Mouse (Mus musculus) stomach, postnatal 0 days (tissue): ENCODE measurements around the gene Tagln2. TPM values are rescaled to one million over a fixed set of nuclear protein-coding genes. Genes with fewer than 3 reads are reported as not detected.
A peak's percentile ranks its signal among the peaks of the same experiment; 100 is the strongest.

ENCODE experiments used
- ATAC-seq: fragments of 200-750 bp; cut with Nextera tagmentation; 2 replicates; pipeline ENCODE4 v1.8.0; 2017; ENCODE audit not compliant: low FRiP score, low TSS enrichment
- DNase-seq: peaks from one replicate; pipeline ENCODE4 v3.0.0-alpha.2; 2016; ENCODE audit warnings: low spot score
- H3K27ac ChIP-seq: fragments of 300-500 bp; sonication (generic); replicated peaks from 2 replicates; pipeline ENCODE4 v1.5.1; 2014; ENCODE audit warnings: mild to moderate bottlenecking, control low read depth
- H3K27me3 ChIP-seq: fragments of 300-500 bp; sonication (generic); 2 replicates; pipeline ENCODE4 v1.6.1; 2014; ENCODE audit warnings: low read length; ENCODE audit not compliant: control insufficient read depth, insufficient read depth
- H3K36me3 ChIP-seq: fragments of 300-500 bp; sonication (generic); 2 replicates; pipeline ENCODE4 v1.6.1; 2014; ENCODE audit warnings: low read length, mixed read lengths; ENCODE audit not compliant: control insufficient read depth, insufficient read depth
- H3K4me1 ChIP-seq: fragments of 300-500 bp; sonication (generic); replicated peaks from 2 replicates; pipeline ENCODE4 v1.6.1; 2014; ENCODE audit warnings: antibody characterized with exemption; ENCODE audit not compliant: control insufficient read depth, insufficient read depth
- H3K4me2 ChIP-seq: fragments of 300-500 bp; sonication (generic); replicated peaks from 2 replicates; pipeline ENCODE4 v1.6.1; 2014; ENCODE audit warnings: low read depth, mild to moderate bottlenecking, control low read depth, moderate library complexity
- H3K4me3 ChIP-seq: fragments of 300-500 bp; sonication (generic); 2 replicates; pipeline ENCODE4 v1.5.1; 2014; ENCODE audit warnings: low read depth, low read length, control low read depth
- H3K9ac ChIP-seq: fragments of 300-500 bp; sonication (generic); 2 replicates; pipeline ENCODE4 v1.6.1; 2014; ENCODE audit warnings: mild to moderate bottlenecking, low read length, control low read depth, mixed read lengths
- H3K9me3 ChIP-seq: fragments of 300-500 bp; sonication (generic); 2 replicates; pipeline ENCODE4 v1.6.1; 2016; ENCODE audit warnings: low read length; ENCODE audit not compliant: control insufficient read depth
- CTCF ChIP-seq: IDR thresholded peaks from 2 replicates; pipeline ENCODE4 v1.5.1; 2016; ENCODE audit warnings: antibody characterized with exemption, low read depth, mild to moderate bottlenecking, moderate library complexity
- EP300 ChIP-seq: optimal IDR thresholded peaks from 2 replicates; pipeline ENCODE3; 2016; ENCODE audit warnings: antibody characterized with exemption
- whole genome bisulfite sequencing: fragments of 180-500 bp; shearing (Covaris S2); extraction: QIAGEN DNeasy Blood & Tissue Kit; methylation state at CpG from one replicate; pipeline ENCODE4 v1.1.7; 2014; 5-methylcytosine and 5-hydroxymethylcytosine counted together
- polyA plus RNA-seq: library from polyadenylated mRNA; unstranded; fragments of >200 nt; fragmentation: Nextera tagmentation; extraction: Ambion mirVana; gene quantifications from 2 replicates; pipeline ENCODE4 v1.2.1, GENCODE M21; 2015

Gene Tagln2
- polyA plus RNA-seq, 1 experiment from 2014 or later, result 564 TPM

GRCm38 (mm10) chr1:172520576-172521440 lies 21.0 kb downstream of the Tagln2 start, which contains the start of gene Cfap45:
Gene Cfap45, plus strand, starts transcription at chr1:172520801.
- Histone ChIP-seq H3K4me3 (peak within 1 kb of the TSS; percentile 32), H3K9ac (0 out of 2 replicates have a peak within 1 kb of the TSS, but pooled peaks have one; percentile 9), H3K27me3 (no peaks in the 10 kb centered on the region), H3K4me1 (no peaks in the 10 kb centered on the region), H3K27ac (peak within 1 kb of the TSS; percentile 20; the same call in 1 of the 2 replicates), H3K36me3 (no peaks in the 10 kb centered on the region), H3K4me2 (peak within 1 kb of the TSS; percentile 52), H3K9me3 (no peaks in the 10 kb centered on the region)
- ATAC-seq (peak; percentile 84), DNase-seq (peak; percentile 94)
- 5% methylated on average over 28 of the region's 28 CpGs for WGBS
- TF ChIP-seq EP300 (no peak), CTCF (no peak)

- Histone ChIP-seq H3K36me3 (no peaks in the 10 kb centered on the region), H3K27me3 (no peaks in the 10 kb centered on the region), H3K4me2 (no peak overlapping the region), H3K9ac (no peak overlapping the region), H3K9me3 (no peaks in the 10 kb centered on the region), H3K4me1 (no peaks in the 10 kb centered on the region), H3K4me3 (no peak overlapping the region), H3K27ac (peak overlapping the region; percentile 31)
- TF ChIP-seq CTCF (no peak), EP300 (no peak)
- DNase-seq (peak; percentile 46), ATAC-seq (peak; percentile 61)
- WGBS, result 45% methylated on average over 7 of the region's 7 CpGs
Observed at GRCm38 (mm10) chr1:172522524-172522923, 22.7 kb downstream of the Tagln2 start.

DNA sequence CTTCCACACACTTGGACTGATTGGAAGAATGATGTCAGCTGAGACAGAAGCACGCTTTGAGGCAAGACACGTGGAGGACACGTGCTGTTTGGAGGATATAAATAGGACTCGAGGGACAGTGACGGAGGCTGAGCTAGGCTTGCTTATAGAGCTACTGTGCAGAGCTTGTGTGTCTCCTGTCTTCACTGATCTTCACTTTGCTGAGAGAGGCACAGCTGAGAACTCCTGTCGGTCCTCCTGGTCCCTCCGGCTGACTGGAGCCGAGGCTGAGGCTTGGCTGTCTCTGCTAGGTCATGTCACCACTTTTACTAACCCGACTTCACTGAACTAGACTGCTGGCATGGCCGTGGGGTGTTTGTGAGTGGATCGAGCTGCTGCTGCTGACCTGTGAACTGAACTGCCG lies 23.9 kb downstream of the Tagln2 start:
- no peak overlapping the region for H3K9ac ChIP-seq
- 38% methylated on average over 12 of the region's 12 CpGs for whole genome bisulfite sequencing
- H3K27me3 ChIP-seq, result no peaks in the 10 kb centered on the region
- no peak overlapping the region; the same call in 1 of the 2 replicates for H3K27ac ChIP-seq
- H3K4me1 ChIP-seq, result no peaks in the 10 kb centered on the region
- DNase-seq (no peak), ATAC-seq (no peak)
- TF ChIP-seq EP300, result no peak
- no peak for TF ChIP-seq CTCF
- no peak overlapping the region for H3K4me3 ChIP-seq
- no peaks in the 10 kb centered on the region for H3K36me3 ChIP-seq
- no peaks in the 10 kb centered on the region for H3K9me3 ChIP-seq
- no peak overlapping the region for H3K4me2 ChIP-seq

DNA sequence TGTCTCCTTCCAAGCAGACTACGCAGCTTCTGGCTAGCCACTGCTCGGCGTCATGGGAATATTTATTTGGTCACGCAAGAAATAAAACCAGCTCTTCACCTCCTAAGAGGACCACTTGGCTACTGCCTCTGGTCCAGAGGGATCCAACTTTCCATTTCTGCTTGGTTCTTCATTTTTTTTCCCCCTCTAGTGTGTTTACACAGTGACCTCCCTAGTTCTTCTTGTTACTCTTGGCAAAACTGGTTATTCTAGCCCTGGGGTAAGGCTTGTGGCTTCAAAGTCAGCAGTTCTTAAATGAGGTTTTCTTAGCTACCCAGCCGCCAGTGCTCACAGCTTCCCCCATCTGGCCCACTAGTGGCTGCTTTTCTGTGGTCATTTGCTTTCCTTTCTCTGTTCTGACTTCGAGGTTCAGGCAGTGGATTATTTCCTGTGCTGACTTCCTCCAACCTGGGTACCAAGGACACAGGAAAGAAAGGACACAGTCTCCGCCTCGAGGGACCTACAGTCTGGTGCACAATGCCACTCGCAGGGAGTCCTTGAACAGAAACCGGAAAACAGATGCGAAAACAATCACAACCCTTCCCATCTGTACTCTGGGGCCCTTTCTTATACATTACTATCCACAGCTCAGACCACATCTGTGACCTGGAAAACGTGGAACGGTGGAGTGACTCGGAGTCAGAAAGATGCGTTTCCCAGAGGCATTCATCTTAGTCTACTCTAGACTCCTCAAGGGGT lies 25.3 kb downstream of the Tagln2 start:
- H3K27me3 ChIP-seq, result no peaks in the 10 kb centered on the region
- peak overlapping the region; percentile 71 for H3K27ac ChIP-seq
- no peaks in the 10 kb centered on the region for H3K36me3 ChIP-seq
- no peak overlapping the region for H3K4me3 ChIP-seq
- H3K9ac ChIP-seq, result no peak overlapping the region
- DNase-seq (peak; percentile 54), ATAC-seq (peak; percentile 22; the same call in 1 of the 2 replicates)
- no peaks in the 10 kb centered on the region for H3K4me1 ChIP-seq
- WGBS, result 26% methylated on average over 15 of the region's 15 CpGs
- no peak overlapping the region for H3K4me2 ChIP-seq
- peak; percentile 53 for TF ChIP-seq CTCF
- no peak for TF ChIP-seq EP300
- H3K9me3 ChIP-seq, result no peaks in the 10 kb centered on the region

GRCm38 (mm10) chr1:172525971-172526370 lies 26.1 kb downstream of the Tagln2 start:
- no peaks in the 10 kb centered on the region for H3K36me3 ChIP-seq
- no peaks in the 10 kb centered on the region for H3K27me3 ChIP-seq
- ATAC-seq, result no peak
- H3K4me1 ChIP-seq, result no peaks in the 10 kb centered on the region
- WGBS, result 61% methylated on average over 7 of the region's 7 CpGs
- H3K4me3 ChIP-seq, result no peak overlapping the region
- peak overlapping the region; percentile 71 for H3K27ac ChIP-seq
- 0 out of 2 replicates have a peak overlapping the region, but pooled peaks have one; percentile 8 for H3K4me2 ChIP-seq
- peak; percentile 16 for DNase-seq
- peak overlapping the region; percentile 8; the same call in 1 of the 2 replicates for H3K9ac ChIP-seq
- no peak for TF ChIP-seq EP300
- TF ChIP-seq CTCF, result no peak
- H3K9me3 ChIP-seq, result no peaks in the 10 kb centered on the region
